Mouse (Mus musculus) heart, adult 10 weeks (tissue): ENCODE data around the gene Ilf3. TPM values are rescaled to one million over a fixed set of nuclear protein-coding genes. Genes with fewer than 3 reads are reported as not detected.

Experiments used
- polyA plus RNA-seq: library from polyadenylated mRNA; stranded (reverse); fragments of 350-450 nt; fragmentation: Illumina TruSeq; extraction: RNeasy Lipid Tissue Mini Kit (QIAGEN cat#74804); gene quantifications from one replicate; pipeline ENCODE4 v1.2.3, GENCODE M21; 2014; ENCODE audit warnings: low read depth, low replicate concordance

The Ilf3 gene
- 26.8 TPM for polyA plus RNA-seq

DNA sequence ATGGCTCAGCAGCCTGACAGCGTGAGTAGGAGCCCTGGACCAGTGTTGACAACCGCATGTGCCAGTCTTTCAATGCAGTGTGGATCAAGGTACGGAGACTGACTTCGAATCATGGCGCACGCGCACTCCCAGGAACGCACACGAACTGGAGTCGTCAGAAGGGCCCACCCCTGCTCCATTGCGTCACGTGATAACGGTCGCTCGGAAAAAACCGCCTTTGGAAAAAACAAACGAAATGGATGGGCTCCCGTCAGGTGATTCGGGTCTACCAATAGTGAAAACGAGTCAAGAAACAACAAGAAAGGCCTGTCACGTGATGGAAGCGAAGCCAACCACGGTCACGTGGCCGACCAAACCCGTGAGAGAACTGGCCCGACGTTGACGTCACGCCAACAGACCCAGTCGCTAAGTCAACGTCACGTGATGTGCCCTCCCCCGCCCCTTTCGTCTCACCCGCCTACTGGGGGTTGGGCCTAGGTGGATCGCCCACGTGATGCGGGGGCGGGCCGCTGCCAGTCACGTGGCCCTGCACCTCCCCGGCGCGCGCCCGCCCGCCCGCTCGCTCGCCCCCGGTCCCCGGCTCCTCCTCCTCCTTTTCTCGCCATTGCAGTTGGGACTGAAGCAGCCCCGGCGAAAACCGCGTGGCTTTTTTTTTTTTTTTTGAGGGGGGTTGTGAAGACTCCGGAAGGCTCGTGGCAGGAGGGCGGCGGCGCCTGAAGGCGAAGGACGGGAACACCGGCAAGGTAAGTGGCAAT is at the start of gene Ilf3:
Gene Ilf3, plus strand, starts transcription at position 515 of the 755 bp plus-strand sequence.

DNA sequence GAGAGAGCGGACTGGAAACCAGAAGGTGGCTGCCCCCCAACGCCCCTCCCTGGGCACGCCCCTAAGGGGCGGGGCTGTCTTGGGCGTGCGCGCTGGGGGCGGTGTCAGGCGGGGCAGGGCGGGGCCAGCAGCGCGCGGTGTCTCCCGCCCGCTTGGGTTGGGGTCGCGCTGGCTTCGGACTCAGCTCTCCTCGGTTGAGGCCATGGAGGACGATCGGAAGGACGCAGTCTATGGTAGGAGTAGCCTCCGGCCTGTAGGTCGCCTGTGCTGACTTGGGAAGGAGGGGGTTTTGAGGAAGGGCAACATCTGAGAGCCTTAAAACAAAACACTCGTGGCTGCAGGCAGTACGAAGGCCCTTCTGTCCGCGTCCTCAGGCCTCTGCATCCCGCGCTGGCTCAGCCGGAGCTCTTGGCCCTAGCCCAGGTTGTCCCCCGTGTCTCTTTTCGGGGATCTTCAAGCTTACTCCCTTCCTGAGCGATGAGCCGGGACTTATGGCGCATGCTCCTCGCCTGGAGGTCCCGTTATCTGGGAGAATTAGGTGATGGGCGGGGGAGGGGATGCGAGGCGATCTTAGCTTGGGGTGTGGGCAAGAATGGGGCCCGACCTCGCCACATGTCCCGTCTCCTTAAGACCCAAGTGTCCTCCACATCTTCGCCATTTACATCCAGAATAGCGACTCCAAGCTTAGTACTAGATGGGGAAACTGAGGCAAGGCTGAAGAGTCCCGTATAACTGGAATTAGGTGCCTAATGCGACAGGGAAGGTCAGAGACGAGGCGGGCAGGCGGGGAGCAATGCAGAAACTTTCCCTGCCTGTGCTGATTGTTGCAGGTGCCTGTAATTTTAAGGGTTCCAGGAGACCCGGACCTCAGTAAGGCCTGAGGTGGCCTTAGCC is 46.8 kb upstream of the Ilf3 start, which contains the start of gene Slc44a2:
Gene Slc44a2, plus strand, starts transcription at position 80 of the 894 bp plus-strand sequence.

GRCm38 (mm10) chr9:21411669-21412550 is 44.2 kb downstream of the Ilf3 start, which contains the start of gene Qtrt1:
Gene Qtrt1, plus strand, starts transcription at chr9:21411837.

GRCm38 (mm10) chr9:21424631-21425555 is 57.2 kb downstream of the Ilf3 start, which contains the start of gene Dnm2:
Gene Dnm2, plus strand, starts transcription at chr9:21424908.

Other genes starting within 250 kb of the Ilf3 start
- 11.4 TPM for gene Tyk2, start 236.6 kb upstream of the Ilf3 start, polyA plus RNA-seq
- gene Cdc37, start 217.9 kb upstream of the Ilf3 start, polyA plus RNA-seq, result 166 TPM
- gene Pde4a, start 202.2 kb upstream of the Ilf3 start, polyA plus RNA-seq, result 46.1 TPM
- gene Keap1, start 128.5 kb upstream of the Ilf3 start, polyA plus RNA-seq, result 35.8 TPM
- 0.97 TPM for gene S1pr5, start 119.4 kb upstream of the Ilf3 start, polyA plus RNA-seq
- 51.7 TPM for gene Atg4d, start 102.6 kb upstream of the Ilf3 start, polyA plus RNA-seq
- 22.2 TPM for gene Kri1, start 79.9 kb upstream of the Ilf3 start, polyA plus RNA-seq
- 21.9 TPM for gene Cdkn2d, start 76.5 kb upstream of the Ilf3 start, polyA plus RNA-seq
- gene Ap1m2, start 55.5 kb upstream of the Ilf3 start, polyA plus RNA-seq, result not detected
- 78.8 TPM for gene Slc44a2, start 47.2 kb upstream of the Ilf3 start, polyA plus RNA-seq
- 12.9 TPM for gene Qtrt1, start 44.0 kb downstream of the Ilf3 start, polyA plus RNA-seq
- gene Dnm2, start 57.0 kb downstream of the Ilf3 start, polyA plus RNA-seq, result 57.1 TPM
- gene Tmed1, start 142.4 kb downstream of the Ilf3 start, polyA plus RNA-seq, result 47.0 TPM
- 1.2 TPM for gene AB124611, start 158.3 kb downstream of the Ilf3 start, polyA plus RNA-seq
- 49.9 TPM for gene Carm1, start 179.0 kb downstream of the Ilf3 start, polyA plus RNA-seq
- gene Timm29, start 224.9 kb downstream of the Ilf3 start, polyA plus RNA-seq, result 53.5 TPM
- gene Yipf2, start 225.0 kb downstream of the Ilf3 start, polyA plus RNA-seq, result 6.8 TPM
- gene Smarca4, start 248.3 kb downstream of the Ilf3 start, polyA plus RNA-seq, result 29.6 TPM